In the genomic region with DNA sequence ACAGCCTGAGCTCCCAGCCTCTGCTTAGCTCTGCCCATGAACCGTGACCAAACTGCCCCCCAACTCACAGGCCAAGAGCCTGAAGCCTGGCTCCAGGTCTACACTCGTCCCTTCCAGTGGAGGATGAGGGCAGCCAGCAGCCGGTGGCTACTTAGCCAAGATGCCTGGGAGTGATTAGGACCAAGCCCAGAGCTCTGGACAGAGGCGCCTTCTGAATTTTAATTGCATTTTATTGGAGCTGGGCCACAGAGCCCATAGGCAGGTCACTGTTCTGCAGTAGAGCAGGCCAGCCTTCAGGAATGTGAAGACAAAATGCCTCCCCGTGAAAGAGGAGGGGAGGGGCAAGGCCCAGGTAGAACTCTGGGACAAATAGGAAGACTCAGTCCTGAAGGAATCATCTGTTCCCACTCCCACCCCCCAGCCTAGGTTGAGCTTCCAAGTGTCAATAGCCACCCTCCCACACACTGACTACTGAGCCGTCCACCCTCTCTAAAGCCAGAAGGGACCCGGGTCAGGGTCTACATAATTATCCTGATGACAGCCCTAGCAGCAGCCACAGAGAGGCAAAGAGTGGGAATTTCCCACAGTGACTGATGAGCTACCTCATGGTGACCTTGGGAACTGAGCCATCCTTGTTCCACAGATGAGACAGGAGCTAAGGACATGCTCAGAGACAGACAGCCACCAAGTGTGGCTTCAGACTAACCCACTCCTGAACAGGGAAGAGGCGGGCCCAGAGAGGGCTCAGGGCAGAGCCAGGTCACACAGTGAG, we compare ENCODE assay signal across 13 mouse cellular contexts. TPM values are rescaled to one million over a fixed set of nuclear protein-coding genes. Genes with fewer than 3 reads are reported as not detected.
A peak's percentile ranks its signal among the peaks of the same experiment; 100 is the strongest.
DNase-seq lines count a peak whose midpoint lies in the region; ATAC-seq and TF ChIP-seq lines count a peak whose summit lies in the region.
"Had no signal": no experiment of that assay in that cellular context is flagged by ENCODE, and none has a peak within 500 bp of the region (broad histone marks: within the 10 kb centered on the region; RNA-seq: fewer than 3 reads in every experiment).

No protein-coding gene starts in this region.

- no peaks in the 10 kb centered on the region for H3K27me3 ChIP-seq in neural tube, embryonic 13.5 days
- H3K27me3 ChIP-seq in forebrain, postnatal 0 days (ENCODE audit: insufficient read depth, low read length) = no peaks in the 10 kb centered on the region
- H3K27me3 ChIP-seq in neural tube, embryonic 14.5 days (ENCODE audit: control insufficient read depth, insufficient read depth, low read length) = no peaks in the 10 kb centered on the region

- H3K27ac ChIP-seq in neural tube, embryonic 13.5 days (replicated peaks) = no peak overlapping the region
- H3K27ac ChIP-seq in forebrain, postnatal 0 days (ENCODE audit: low read depth, low read length) = no peak overlapping the region
- H3K27ac ChIP-seq in neural tube, embryonic 14.5 days (ENCODE audit: low read depth, low read length) = no peak overlapping the region
- H3K27ac ChIP-seq: liver, embryonic 14.5 days had no signal

- H3K4me3 ChIP-seq in neural tube, embryonic 13.5 days = no peak overlapping the region
- no peak overlapping the region for H3K4me3 ChIP-seq in forebrain, postnatal 0 days (ENCODE audit: low read depth, low read length)
- H3K4me3 ChIP-seq in neural tube, embryonic 14.5 days (ENCODE audit: low read depth, low read length) = no peak overlapping the region
- H3K4me3 ChIP-seq: myocyte had no signal

- H3K9me3 ChIP-seq in neural tube, embryonic 13.5 days = no peaks in the 10 kb centered on the region
- no peaks in the 10 kb centered on the region for H3K9me3 ChIP-seq in forebrain, postnatal 0 days (ENCODE audit: low read length)
- H3K9me3 ChIP-seq in neural tube, embryonic 14.5 days (ENCODE audit: control insufficient read depth, low read length) = no peaks in the 10 kb centered on the region

- DNase-seq in neural tube, embryonic 10.5 days (ENCODE audit: extremely low spot score, low spot score) = no peak
- peak; percentile 46 for DNase-seq in forebrain, postnatal 0 days
- peak; percentile 41 to 76 for DNase-seq in kidney, postnatal 25 days
- DNase-seq in gastrocnemius, adult 8-10 months (ENCODE audit: low spot score in 2 of 2) = no peak
- no peak for DNase-seq in testis, postnatal 10 days (ENCODE audit: low spot score)
- DNase-seq in adrenal gland, postnatal 4 days (ENCODE audit: low spot score in 2 of 2) = no peak
- DNase-seq: spleen, adult 18-20 months had no signal

- ATAC-seq in neural tube, embryonic 13.5 days (ENCODE audit: low read depth) = 0 out of 2 replicates have a peak, but pooled peaks have one; percentile 62
- ATAC-seq in forebrain, postnatal 0 days = peak; percentile 71
- 0 out of 2 replicates have a peak, but pooled peaks have one; percentile 33 for ATAC-seq in neural tube, embryonic 14.5 days (ENCODE audit: low read depth)

- no peak overlapping the region for H3K9ac ChIP-seq in neural tube, embryonic 13.5 days
- no peak overlapping the region for H3K9ac ChIP-seq in forebrain, postnatal 0 days
- no peak overlapping the region for H3K9ac ChIP-seq in neural tube, embryonic 14.5 days (replicated peaks; ENCODE audit: low read depth, low read length)
- H3K9ac ChIP-seq: liver, embryonic 14.5 days had no signal

- WGBS in neural tube, embryonic 13.5 days = 65% methylated on average over 8 of the region's 8 CpGs
- 57% methylated on average over 8 of the region's 8 CpGs for WGBS in forebrain, postnatal 0 days
- WGBS in neural tube, embryonic 14.5 days = 67% methylated on average over 8 of the region's 8 CpGs

- no peak overlapping the region for H3K4me2 ChIP-seq in neural tube, embryonic 13.5 days
- H3K4me2 ChIP-seq in forebrain, postnatal 0 days (ENCODE audit: low read depth) = no peak overlapping the region
- no peak overlapping the region for H3K4me2 ChIP-seq in neural tube, embryonic 14.5 days (ENCODE audit: low read depth, low read length)

- H3K36me3 ChIP-seq in neural tube, embryonic 13.5 days = no peaks in the 10 kb centered on the region
- no peaks in the 10 kb centered on the region for H3K36me3 ChIP-seq in forebrain, postnatal 0 days (ENCODE audit: insufficient read depth)
- no peaks in the 10 kb centered on the region for H3K36me3 ChIP-seq in neural tube, embryonic 14.5 days (ENCODE audit: control insufficient read depth, insufficient read depth, low read length)

- no peak for TF ChIP-seq CTCF in forebrain, postnatal 0 days (IDR thresholded peaks at IDR 0.05; ENCODE audit: low read depth)

- H3K4me1 ChIP-seq in neural tube, embryonic 13.5 days (replicated peaks) = peaks cover 5% of the 10 kb centered on the region; the same call in 1 of the 2 replicates
- no peaks in the 10 kb centered on the region for H3K4me1 ChIP-seq in forebrain, postnatal 0 days (ENCODE audit: insufficient read depth)
- no peaks in the 10 kb centered on the region for H3K4me1 ChIP-seq in neural tube, embryonic 14.5 days (ENCODE audit: control insufficient read depth, insufficient read depth, low read length)

RNA-seq across cellular contexts. Expression of a gene that starts 16.6 kb away (rescaled TPM):
- polyA plus RNA-seq in neural tube, embryonic 13.5 days (2015; fragmentation: Nextera tagmentation; extraction: Ambion mirVana) = 0.63 and 0.81 TPM in 2 replicates
- 0.08 and 0.43 TPM in 2 replicates for total RNA-seq in forebrain, postnatal 0 days (2014; rRNA removed)
- 0.06 and 0.19 TPM in 2 replicates for polyA plus RNA-seq in forebrain, postnatal 0 days (2015; fragmentation: Nextera tagmentation; extraction: Ambion mirVana)
- polyA plus RNA-seq in neural tube, embryonic 14.5 days (2014; fragmentation: Nextera tagmentation; extraction: Ambion mirVana) = 0.11 and 0.62 TPM in 2 replicates
- under 1 TPM in 1 of 4 experiments, not detected in 3; 0.16 TPM for total RNA-seq in gastrocnemius, adult 8-10 months (2022)
- total RNA-seq in adrenal gland, postnatal 4 days (2021) = under 1 TPM; 0.48 to 0.62 TPM
- total RNA-seq: MEL had no signal

RNA-seq across cellular contexts. Expression of a gene that starts 51.7 kb away (rescaled TPM):
- 0.40 and 0.67 TPM in 2 replicates for polyA plus RNA-seq in neural tube, embryonic 13.5 days (2015; fragmentation: Nextera tagmentation; extraction: Ambion mirVana)
- 0.08 and 0.10 TPM in 2 replicates for total RNA-seq in forebrain, postnatal 0 days (2014; rRNA removed)
- 0.38 and 0.90 TPM in 2 replicates for polyA plus RNA-seq in forebrain, postnatal 0 days (2015; fragmentation: Nextera tagmentation; extraction: Ambion mirVana)
- polyA plus RNA-seq in neural tube, embryonic 14.5 days (2014; fragmentation: Nextera tagmentation; extraction: Ambion mirVana) = 0.39 and 0.46 TPM in 2 replicates
- total RNA-seq in gastrocnemius, adult 8-10 months (2022) = not detected
- under 1 TPM; 0.20 to 0.39 TPM for total RNA-seq in adrenal gland, postnatal 4 days (2021)
- total RNA-seq: MEL had no signal
- polyA plus RNA-seq: heart, postnatal 0 days; liver, embryonic 14.5 days; myocyte had no signal

Comparison
In these comparisons a context has a peak if more than half of its experiments do, and no peak if none do; other contexts are left out.
1. DNase-seq: peak in forebrain, postnatal 0 days (single experiment) and kidney, postnatal 25 days (2 of 2); none in neural tube, embryonic 10.5 days (single experiment), gastrocnemius, adult 8-10 months (0 of 2), testis, postnatal 10 days (single experiment) and adrenal gland, postnatal 4 days (0 of 2).
2. Peak in every context shown above with its lines, with median percentiles within 50 percentile points of each other: ATAC-seq.